Mouse (Mus musculus) ES-Bruce4 (cell line): Measurements from ENCODE around the gene Lce3e. TPM values are rescaled to one million over a fixed set of nuclear protein-coding genes. Genes with fewer than 3 reads are reported as not detected.
A peak's percentile ranks its signal among the peaks of the same experiment; 100 is the strongest.

ENCODE experiments used
- H3K27ac ChIP-seq: 2 replicates; pipeline ENCODE4 v1.5.1; 2012; ENCODE audit warnings: low read length, inconsistent platforms; ENCODE audit not compliant: insufficient read depth
- H3K27me3 ChIP-seq: 2 replicates; pipeline ENCODE4 v1.6.1; 2012; ENCODE audit warnings: mild to moderate bottlenecking, low read length, inconsistent platforms; ENCODE audit not compliant: control insufficient read depth, poor library complexity, insufficient read depth, severe bottlenecking
- H3K36me3 ChIP-seq: 2 replicates; pipeline ENCODE4 v1.6.1; 2012; ENCODE audit warnings: inconsistent platforms, mild to moderate bottlenecking, low read length, moderate library complexity; ENCODE audit not compliant: control insufficient read depth, poor library complexity, insufficient read depth, severe bottlenecking
- H3K4me1 ChIP-seq: one replicate; pipeline ENCODE4 v1.8.1; 2011; ENCODE audit warnings: low read length; ENCODE audit not compliant: control insufficient read depth, insufficient read depth
- H3K4me3 ChIP-seq: 2 replicates; pipeline ENCODE4 v1.5.1; 2011; ENCODE audit warnings: low read depth, mild to moderate bottlenecking, low read length
- H3K9ac ChIP-seq: 2 replicates; pipeline ENCODE4 v1.6.1; 2012; ENCODE audit warnings: low read depth, mild to moderate bottlenecking, inconsistent platforms; ENCODE audit not compliant: poor library complexity, severe bottlenecking
- H3K9me3 ChIP-seq: replicated peaks from 2 replicates; pipeline ENCODE4 v1.6.1; 2012; ENCODE audit warnings: mild to moderate bottlenecking, low read length, inconsistent platforms; ENCODE audit not compliant: control insufficient read depth, poor library complexity, insufficient read depth, severe bottlenecking
- CTCF ChIP-seq: IDR thresholded peaks from one replicate; pipeline ENCODE4 v1.8.1; 2011; ENCODE audit warnings: low read depth, low read length
- EP300 ChIP-seq: IDR thresholded peaks from 2 replicates; pipeline ENCODE4 v1.6.1; 2011; ENCODE audit warnings: low read depth, low read length; ENCODE audit not compliant: insufficient read depth
- POLR2A ChIP-seq: IDR thresholded peaks from one replicate; pipeline ENCODE4 v1.8.1; 2011; ENCODE audit warnings: low read length; ENCODE audit not compliant: insufficient read depth
- polyA plus RNA-seq: library from polyadenylated mRNA; stranded (reverse); fragments of >200 nt; gene quantifications from 2 replicates; pipeline ENCODE4 v1.2.4, GENCODE M21; 2011; ENCODE audit warnings: low read depth; ENCODE audit not compliant: missing spikeins, insufficient read depth, insufficient read length

Gene Lce3e
- not detected in 2 replicates for polyA plus RNA-seq

GRCm38 (mm10) chr3:92966761-92967160 is at the start of gene Lce3e:
Gene Lce3e (plus strand): TSS chr3:92967061.
- no peaks in the 10 kb centered on the region for H3K4me1 ChIP-seq
- no peak for TF ChIP-seq CTCF
- TF ChIP-seq EP300, result no peak
- no peak for TF ChIP-seq POLR2A
- H3K36me3 ChIP-seq, result no peaks in the 10 kb centered on the region
- H3K9me3 ChIP-seq, result peaks cover 5% of the 10 kb centered on the region; the same call in 1 of the 2 replicates
- no peak within 1 kb of the TSS for H3K9ac ChIP-seq
- no peaks in the 10 kb centered on the region for H3K27me3 ChIP-seq
- no peak within 1 kb of the TSS for H3K4me3 ChIP-seq
- H3K27ac ChIP-seq, result no peak within 1 kb of the TSS

- H3K27me3 ChIP-seq, result no peaks in the 10 kb centered on the region; the same call in 1 of the 2 replicates
- H3K27ac ChIP-seq, result no peak overlapping the region
- no peak overlapping the region for H3K4me3 ChIP-seq
- TF ChIP-seq CTCF, result peak; percentile 14
- no peak for TF ChIP-seq POLR2A
- no peak for TF ChIP-seq EP300
- no peaks in the 10 kb centered on the region for H3K9me3 ChIP-seq
- no peaks in the 10 kb centered on the region for H3K4me1 ChIP-seq
- H3K9ac ChIP-seq, result no peak overlapping the region
- no peaks in the 10 kb centered on the region for H3K36me3 ChIP-seq
These were observed 46.5 kb upstream of the Lce3e start for GRCm38 (mm10) chr3:92920364-92920763.

GRCm38 (mm10) chr3:92926130-92926529 is 40.7 kb upstream of the Lce3e start, which contains the start of gene Lce3a:
Gene Lce3a (minus strand): TSS chr3:92926230.
- Histone ChIP-seq H3K27me3 (no peaks in the 10 kb centered on the region), H3K4me3 (no peak within 1 kb of the TSS), H3K9ac (no peak within 1 kb of the TSS), H3K36me3 (no peaks in the 10 kb centered on the region), H3K27ac (no peak within 1 kb of the TSS), H3K9me3 (no peaks in the 10 kb centered on the region), H3K4me1 (no peaks in the 10 kb centered on the region)
- no peak for TF ChIP-seq POLR2A
- no peak for TF ChIP-seq EP300
- TF ChIP-seq CTCF, result no peak

- H3K9ac ChIP-seq, result no peak within 1 kb of the TSS
- TF ChIP-seq POLR2A, result no peak
- no peaks in the 10 kb centered on the region; the same call in 1 of the 2 replicates for H3K27me3 ChIP-seq
- H3K36me3 ChIP-seq, result no peaks in the 10 kb centered on the region
- H3K4me1 ChIP-seq, result no peaks in the 10 kb centered on the region
- no peaks in the 10 kb centered on the region for H3K9me3 ChIP-seq
- no peak within 1 kb of the TSS for H3K27ac ChIP-seq
- no peak within 1 kb of the TSS for H3K4me3 ChIP-seq
These were observed 34.2 kb upstream of the Lce3e start, which contains the start of gene Lce3b for GRCm38 (mm10) chr3:92932679-92933078. Gene Lce3b (plus strand): TSS chr3:92932979.

- no peak for TF ChIP-seq EP300
- TF ChIP-seq CTCF, result no peak
- TF ChIP-seq POLR2A, result no peak
- Histone ChIP-seq H3K27me3 (no peaks in the 10 kb centered on the region), H3K9ac (no peak within 1 kb of the TSS), H3K9me3 (no peaks in the 10 kb centered on the region), H3K27ac (no peak within 1 kb of the TSS), H3K4me3 (no peak within 1 kb of the TSS), H3K36me3 (no peaks in the 10 kb centered on the region), H3K4me1 (no peaks in the 10 kb centered on the region)
These were observed 22.7 kb upstream of the Lce3e start, which contains the start of gene Lce3c for GRCm38 (mm10) chr3:92944186-92944585. Gene Lce3c (plus strand): TSS chr3:92944486.

- H3K9ac ChIP-seq, result no peak within 1 kb of the TSS
- no peaks in the 10 kb centered on the region for H3K27me3 ChIP-seq
- H3K4me3 ChIP-seq, result no peak within 1 kb of the TSS
- TF ChIP-seq CTCF (no peak), POLR2A (no peak), EP300 (no peak)
- H3K9me3 ChIP-seq, result no peaks in the 10 kb centered on the region
- no peaks in the 10 kb centered on the region for H3K4me1 ChIP-seq
- no peaks in the 10 kb centered on the region for H3K36me3 ChIP-seq
- no peak within 1 kb of the TSS for H3K27ac ChIP-seq
These were observed 9.8 kb upstream of the Lce3e start, which contains the start of gene Lce3d for GRCm38 (mm10) chr3:92957090-92957489. Gene Lce3d (plus strand): TSS chr3:92957390.
